Mouse (Mus musculus): Measurements from ENCODE around the gene Slc17a5. TPM values are rescaled to one million over a fixed set of nuclear protein-coding genes. Genes with fewer than 3 reads are reported as not detected.

The Slc17a5 gene
- total RNA-seq, 2 experiments from 2014 or later: 1.4 to 6.5 TPM

GRCm38 (mm10) chr9:78576466-78576865 is 11.4 kb downstream of the Slc17a5 start:
- no peak for ATAC-seq (replicated peaks; ENCODE audit: low FRiP score, poor library complexity, severe bottlenecking)

GRCm38 (mm10) chr9:78569934-78570333 is 17.9 kb downstream of the Slc17a5 start:
- no peak for ATAC-seq (replicated peaks; ENCODE audit: low FRiP score, poor library complexity, severe bottlenecking)

- ATAC-seq (replicated peaks; ENCODE audit: low FRiP score, poor library complexity, severe bottlenecking): no peak
Observed at GRCm38 (mm10) chr9:78559479-78559878, 28.4 kb downstream of the Slc17a5 start.

GRCm38 (mm10) chr9:78558586-78559214 is 29.1 kb downstream of the Slc17a5 start:
- no peak for ATAC-seq (replicated peaks; ENCODE audit: low FRiP score, poor library complexity, severe bottlenecking)

GRCm38 (mm10) chr9:78557041-78557440 is 30.8 kb downstream of the Slc17a5 start:
- ATAC-seq (replicated peaks; ENCODE audit: low FRiP score, poor library complexity, severe bottlenecking): no peak

GRCm38 (mm10) chr9:78552984-78553383 is 34.9 kb downstream of the Slc17a5 start:
- peak; percentile 77 for ATAC-seq (replicated peaks; ENCODE audit: low FRiP score, poor library complexity, severe bottlenecking)

- no peak for ATAC-seq (replicated peaks; ENCODE audit: low FRiP score, poor library complexity, severe bottlenecking)
Observed at GRCm38 (mm10) chr9:78551761-78552160, 36.1 kb downstream of the Slc17a5 start.

- ATAC-seq (replicated peaks; ENCODE audit: low FRiP score, poor library complexity, severe bottlenecking): no peak
Observed at GRCm38 (mm10) chr9:78547742-78548141, 40.1 kb downstream of the Slc17a5 start.

- no peak for ATAC-seq (replicated peaks; ENCODE audit: low FRiP score, poor library complexity, severe bottlenecking)
Observed at GRCm38 (mm10) chr9:78546944-78547343, 40.9 kb downstream of the Slc17a5 start.

- no peak for ATAC-seq (replicated peaks; ENCODE audit: low FRiP score, poor library complexity, severe bottlenecking)
Observed at GRCm38 (mm10) chr9:78541758-78542157, 46.1 kb downstream of the Slc17a5 start.

- ATAC-seq (replicated peaks; ENCODE audit: low FRiP score, poor library complexity, severe bottlenecking): no peak
Observed at GRCm38 (mm10) chr9:78538421-78538820, 49.4 kb downstream of the Slc17a5 start.

GRCm38 (mm10) chr9:78537154-78537873 is 50.5 kb downstream of the Slc17a5 start:
- ATAC-seq (replicated peaks; ENCODE audit: low FRiP score, poor library complexity, severe bottlenecking): no peak

- ATAC-seq (replicated peaks; ENCODE audit: low FRiP score, poor library complexity, severe bottlenecking): no peak
Observed at GRCm38 (mm10) chr9:78534606-78535005, 53.2 kb downstream of the Slc17a5 start.

GRCm38 (mm10) chr9:78533296-78533935 is 54.4 kb downstream of the Slc17a5 start:
- no peak for ATAC-seq (replicated peaks; ENCODE audit: low FRiP score, poor library complexity, severe bottlenecking)

GRCm38 (mm10) chr9:78532341-78532819 is 55.5 kb downstream of the Slc17a5 start:
- no peak for ATAC-seq (replicated peaks; ENCODE audit: low FRiP score, poor library complexity, severe bottlenecking)

- no peak for ATAC-seq (replicated peaks; ENCODE audit: low FRiP score, poor library complexity, severe bottlenecking)
Observed at GRCm38 (mm10) chr9:78531816-78532215, 56.0 kb downstream of the Slc17a5 start.

GRCm38 (mm10) chr9:78527767-78528381 is 60.0 kb downstream of the Slc17a5 start:
- ATAC-seq (replicated peaks; ENCODE audit: low FRiP score, poor library complexity, severe bottlenecking): peak; percentile 91

- ATAC-seq (replicated peaks; ENCODE audit: low FRiP score, poor library complexity, severe bottlenecking): peak; percentile 91
Observed at GRCm38 (mm10) chr9:78527301-78527761, 60.5 kb downstream of the Slc17a5 start.

GRCm38 (mm10) chr9:78526206-78526605 is 61.6 kb downstream of the Slc17a5 start:
- no peak for ATAC-seq (replicated peaks; ENCODE audit: low FRiP score, poor library complexity, severe bottlenecking)

GRCm38 (mm10) chr9:78525451-78526135 is 62.2 kb downstream of the Slc17a5 start:
- no peak for ATAC-seq (replicated peaks; ENCODE audit: low FRiP score, poor library complexity, severe bottlenecking)
